Mouse (Mus musculus): ENCODE results near the gene Zfp61.

DNA sequence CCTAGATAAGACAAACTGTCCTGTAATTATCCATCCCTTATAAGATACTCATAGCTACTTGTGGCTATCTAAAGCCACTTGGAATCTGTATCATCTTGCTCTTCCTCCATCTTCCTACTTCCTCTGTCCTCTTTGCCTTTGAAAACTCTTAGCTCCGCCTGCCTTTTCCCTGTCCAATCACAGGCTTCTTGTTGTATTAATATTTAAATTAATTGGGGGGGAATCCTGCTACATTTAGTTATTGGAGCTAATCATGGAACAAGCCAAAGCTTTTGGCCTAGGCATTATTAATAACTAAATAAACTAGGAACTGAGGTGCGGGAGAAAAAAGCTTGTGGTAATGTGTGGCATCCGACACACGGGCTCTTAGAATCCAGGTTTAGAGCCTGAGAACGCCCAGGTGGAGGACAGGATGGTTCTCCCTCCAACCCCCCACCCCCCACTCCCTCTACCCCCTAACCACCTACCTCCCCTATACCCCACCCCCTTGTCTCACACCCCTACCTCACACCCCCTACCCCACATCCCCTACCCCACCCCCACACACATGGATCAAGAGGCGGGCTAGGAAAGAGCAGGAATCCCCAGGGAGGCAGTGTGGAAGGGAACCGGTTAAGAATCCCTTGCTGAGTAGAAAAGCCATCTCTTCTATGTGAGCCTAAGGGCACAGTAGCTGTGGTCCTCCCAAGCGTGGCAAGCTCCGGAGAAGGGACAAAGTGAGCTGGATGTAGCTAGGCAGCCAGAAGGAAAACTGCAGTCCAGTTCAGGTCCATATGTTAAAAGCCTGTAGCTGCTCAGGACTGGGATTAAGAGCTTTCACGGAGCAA, 20.8 kb downstream of the Zfp61 start:
- TF ChIP-seq POLR2A (IDR thresholded peaks at IDR 0.05; ENCODE audit: control insufficient read depth, low read depth, low read length) (no peak), CTCF (IDR thresholded peaks at IDR 0.05; ENCODE audit: control insufficient read depth, insufficient read depth, insufficient replicate concordance, low read depth, low read length) (no peak)
